Mouse (Mus musculus) retina, embryonic 14.5 days (tissue): ENCODE measurements around the gene Serinc3.
A peak's percentile ranks its signal among the peaks of the same experiment; 100 is the strongest.
"Not testable (repeated sequence)": the region's sequence is repeated elsewhere in the genome, so short reads cannot be mapped to it uniquely, and the experiment has no call there.

Experiments used
- DNase-seq: peaks from one replicate; pipeline ENCODE4 v3.0.0-alpha.2; 2015; ENCODE audit warnings: low spot score

The Serinc3 gene

DNA sequence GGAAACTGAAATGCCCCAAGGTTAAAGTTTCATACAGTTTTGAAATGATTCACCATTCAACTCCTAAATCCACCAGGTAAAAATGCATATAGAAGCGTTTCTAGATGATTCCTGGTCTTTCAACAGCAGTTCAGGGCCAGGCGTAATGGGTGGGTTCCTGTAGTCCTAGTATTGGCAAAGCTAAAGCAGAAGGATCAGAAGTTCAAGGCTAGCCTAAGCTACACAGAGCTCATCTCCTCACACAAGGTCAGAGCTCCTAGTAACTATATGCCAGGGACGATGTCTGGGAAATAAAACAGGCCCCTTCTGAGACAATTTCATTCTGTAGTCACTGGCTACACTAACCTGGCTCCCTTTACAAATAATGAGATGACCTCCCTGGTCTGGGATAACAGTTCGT, 13.7 kb downstream of the Serinc3 start:
- DNase-seq: no peak

GRCm38 (mm10) chr2:163621401-163621800, 23.5 kb downstream of the Serinc3 start:
- DNase-seq: not testable (repeated sequence)

DNA sequence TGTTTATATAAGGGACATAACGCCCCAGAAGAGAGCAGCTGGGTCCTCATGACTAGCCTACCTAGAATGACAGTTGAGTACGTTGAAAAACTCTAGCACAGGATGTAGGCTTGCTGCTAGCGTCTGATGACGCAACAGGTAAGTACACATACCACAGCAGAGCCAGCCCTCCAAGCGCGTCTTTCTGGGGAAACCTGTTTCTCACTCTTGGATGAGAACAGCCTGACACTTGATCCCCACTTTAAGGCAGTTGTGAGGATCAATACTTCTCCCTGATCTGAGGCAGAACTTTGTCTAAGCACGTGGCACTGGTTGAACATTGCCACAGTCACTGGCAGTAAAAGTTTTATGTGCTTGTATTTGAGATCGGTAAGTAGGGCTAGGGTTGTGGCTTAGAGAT, 24.5 kb downstream of the Serinc3 start:
- no peak for DNase-seq

DNA sequence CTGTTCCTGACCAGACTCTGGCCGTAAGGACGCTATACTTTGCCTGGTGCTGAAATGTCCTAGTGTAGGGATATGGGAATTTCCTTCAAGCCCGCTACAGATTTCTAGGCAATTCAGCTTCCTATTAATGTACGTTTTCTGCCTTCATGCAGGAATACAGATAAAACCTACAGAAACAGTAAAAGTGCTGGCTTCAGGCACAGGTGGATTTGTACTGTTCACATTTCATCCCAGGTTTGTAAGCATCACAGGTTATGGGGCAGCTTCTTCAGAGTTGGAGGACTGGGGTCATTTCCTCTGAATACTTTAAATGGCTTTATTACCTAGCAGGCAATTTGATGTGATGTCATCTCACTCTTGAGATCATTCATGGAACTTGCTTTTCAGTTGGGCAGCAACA, 27.1 kb downstream of the Serinc3 start:
- DNase-seq: no peak

DNA sequence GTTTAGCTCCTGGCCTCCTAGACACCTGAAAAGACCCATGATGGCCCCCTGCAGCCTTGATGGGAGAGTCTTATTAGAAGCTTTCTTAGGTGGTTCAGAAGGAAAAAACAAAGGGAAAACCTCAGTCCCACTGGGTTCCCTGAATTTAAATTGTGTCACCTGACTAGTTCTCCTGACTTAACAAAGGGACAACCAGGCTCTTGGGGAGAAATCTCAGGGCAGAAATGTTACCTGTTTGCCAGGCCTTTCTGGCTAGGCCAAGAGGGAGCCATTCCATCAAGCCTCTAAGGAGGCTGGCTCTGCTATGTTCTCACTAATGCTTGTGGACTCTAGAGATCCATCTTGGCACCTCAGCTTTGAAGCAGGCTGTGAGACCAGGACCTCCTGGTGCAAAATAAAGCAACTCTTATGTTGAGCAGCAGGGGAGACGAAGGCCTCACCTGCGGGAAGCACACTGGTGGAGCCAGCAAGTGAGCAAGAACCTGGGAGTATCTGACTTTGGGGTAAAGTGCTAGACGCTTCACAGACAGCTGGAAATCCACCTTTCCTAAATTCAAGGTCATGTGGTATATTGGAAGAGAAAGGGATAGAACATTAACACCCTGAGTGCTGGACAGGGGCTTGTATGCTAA, 27.6 kb downstream of the Serinc3 start:
- no peak for DNase-seq

DNA sequence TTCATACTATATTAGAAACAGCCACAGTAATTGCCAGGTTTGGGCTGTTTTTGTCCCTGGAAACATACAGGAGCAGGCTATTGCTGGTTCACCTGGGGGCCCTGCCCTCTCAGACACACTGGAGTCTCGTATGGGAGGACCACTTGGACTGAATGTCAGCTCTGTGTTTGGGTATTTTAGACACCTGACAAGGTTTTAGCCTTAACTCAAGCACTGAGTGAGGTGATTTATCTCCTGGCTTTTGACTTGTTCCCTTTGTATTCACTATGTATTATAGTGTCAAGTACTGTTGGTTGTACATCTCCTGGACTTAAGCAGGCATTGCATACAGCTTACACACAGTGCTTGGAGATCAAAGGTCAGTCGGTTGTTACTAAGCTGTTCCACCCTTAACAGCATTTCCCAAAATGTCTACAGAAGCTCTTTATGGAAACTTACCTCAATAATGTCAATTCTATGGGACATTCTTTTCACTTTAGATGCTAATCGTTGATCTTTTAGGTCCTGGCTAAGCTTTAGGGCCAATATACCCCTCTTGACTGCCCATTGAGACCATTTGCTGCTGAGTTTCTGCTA, 28.2 kb downstream of the Serinc3 start:
- DNase-seq: no peak

- DNase-seq: no peak
Measured at GRCm38 (mm10) chr2:163615906-163616651, 28.9 kb downstream of the Serinc3 start.

DNA sequence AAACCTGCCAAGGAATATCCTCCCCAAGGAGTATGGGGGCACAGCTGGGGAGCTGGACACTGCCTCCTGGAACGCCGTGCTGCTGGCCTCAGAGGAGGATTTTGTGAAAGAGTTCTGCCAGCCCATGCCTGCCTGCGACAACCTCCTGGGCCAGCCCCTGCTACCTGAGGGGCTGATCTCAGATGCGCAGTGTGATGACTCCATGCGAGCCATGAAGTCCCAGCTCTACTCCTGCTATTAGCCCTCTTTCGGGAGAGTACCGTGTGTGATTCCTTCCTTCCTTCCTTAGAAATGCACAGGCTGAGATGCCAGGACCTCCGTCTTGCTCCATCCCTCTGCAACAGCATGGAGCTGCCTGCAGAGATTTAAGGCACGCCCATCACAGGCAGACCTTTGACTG, 29.5 kb downstream of the Serinc3 start:
- DNase-seq: no peak

DNA sequence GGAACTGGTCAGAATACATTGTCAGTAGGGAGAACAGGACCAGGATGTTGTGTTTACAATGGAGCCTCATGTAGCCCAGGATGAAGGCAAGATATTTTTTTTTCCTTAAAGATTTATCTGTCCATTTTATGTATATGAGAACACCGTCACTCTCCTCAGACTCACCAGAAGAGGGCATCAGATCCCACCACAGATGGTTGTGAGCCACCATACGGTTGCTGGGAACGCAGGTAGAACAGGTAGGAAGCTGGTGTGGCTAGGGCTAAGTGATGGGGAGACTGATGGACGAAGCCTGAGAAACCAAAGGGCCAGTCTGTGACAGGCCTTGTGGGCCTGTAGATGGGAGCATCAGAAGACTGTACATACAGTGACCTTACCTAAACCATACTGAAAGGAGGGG, 30.9 kb downstream of the Serinc3 start:
- no peak for DNase-seq

DNA sequence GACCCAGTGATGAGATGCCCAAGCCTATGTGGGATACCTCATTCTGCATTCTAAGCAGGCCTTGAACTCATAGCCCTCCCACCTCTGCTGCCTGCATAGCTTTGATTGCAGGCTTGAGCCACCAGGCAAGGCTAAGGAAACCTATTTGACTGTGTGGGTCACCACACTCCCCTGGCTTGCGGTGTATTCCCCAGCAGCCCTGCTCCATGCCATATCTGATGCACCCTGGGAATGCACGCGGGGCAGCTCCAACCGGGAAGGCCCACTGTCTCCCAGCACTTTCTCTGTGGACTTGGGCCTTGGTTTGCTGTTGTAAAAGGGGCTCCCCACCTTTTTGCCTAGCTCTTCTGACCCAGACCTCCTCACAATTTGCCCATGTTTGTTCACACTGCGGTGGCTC, 31.7 kb downstream of the Serinc3 start:
- DNase-seq: no peak

- DNase-seq: no peak
Measured at GRCm38 (mm10) chr2:163611176-163611575, 33.8 kb downstream of the Serinc3 start.

- DNase-seq: no peak
Measured at GRCm38 (mm10) chr2:163609281-163609975, 35.5 kb downstream of the Serinc3 start.

DNA sequence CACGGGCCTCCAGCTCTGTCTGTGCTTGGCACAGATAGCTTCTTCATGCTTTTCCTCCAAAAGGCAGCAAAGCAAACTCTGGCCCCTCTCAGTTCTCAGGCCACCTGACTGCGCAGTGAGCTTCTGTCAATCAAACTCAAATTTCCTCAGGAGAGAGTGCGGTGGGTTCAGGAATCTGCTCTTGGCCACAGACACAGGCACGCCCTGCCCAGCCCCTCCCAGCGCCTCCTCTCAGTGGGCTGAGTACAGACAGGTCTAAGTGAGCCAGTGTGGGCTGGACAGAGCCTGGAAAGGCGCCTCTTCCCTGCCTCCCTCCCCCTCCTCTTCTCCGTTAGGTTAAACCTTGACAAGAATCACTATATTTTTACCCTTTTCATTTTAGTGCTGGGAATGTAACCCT, 36.9 kb downstream of the Serinc3 start:
- no peak for DNase-seq

- no peak for DNase-seq
Measured at GRCm38 (mm10) chr2:163606161-163606560, 38.8 kb downstream of the Serinc3 start.

- peak; percentile 91 for DNase-seq
Measured at GRCm38 (mm10) chr2:163602101-163602971, 42.6 kb downstream of the Serinc3 start, which contains the start of gene Ttpal. Gene Ttpal (plus strand): TSS chr2:163602314.

DNA sequence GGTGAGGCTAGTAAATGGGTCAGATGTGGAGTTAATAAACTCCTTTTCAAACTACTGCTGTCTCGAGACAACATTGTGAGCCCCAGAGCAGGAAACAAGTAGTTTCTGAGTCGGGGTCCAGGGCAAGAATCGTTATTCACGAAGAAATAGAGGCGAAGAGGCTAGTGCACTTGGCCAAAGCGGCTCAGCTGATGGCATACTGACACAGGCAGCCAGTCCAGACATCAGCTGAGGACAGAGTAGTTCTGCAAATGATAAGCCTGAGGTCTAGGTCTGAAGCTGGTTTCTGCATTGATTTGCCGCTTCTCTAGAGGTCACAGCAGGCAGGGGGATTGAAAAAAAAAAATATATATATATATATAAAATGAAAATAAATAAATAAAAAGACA, 43.2 kb downstream of the Serinc3 start:
- DNase-seq: no peak

DNA sequence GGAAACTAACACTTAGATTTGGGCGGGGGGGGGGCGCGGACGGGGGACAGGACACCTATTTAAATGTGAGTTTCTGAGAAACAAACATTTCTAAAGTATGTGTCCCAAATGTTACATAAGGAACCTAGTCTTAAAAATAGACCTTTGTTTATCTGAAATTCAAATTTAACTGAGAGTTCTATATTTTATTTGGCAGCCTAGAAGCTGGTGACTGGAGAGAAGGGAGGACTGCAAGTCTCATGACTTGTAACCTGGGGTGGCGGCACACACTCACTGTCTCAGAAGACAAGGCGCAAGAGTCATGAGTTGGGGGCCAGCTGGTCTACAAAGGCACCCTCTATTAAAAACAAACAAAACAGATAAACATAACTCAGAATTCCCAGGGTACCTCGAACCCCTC, 43.9 kb downstream of the Serinc3 start:
- DNase-seq: no peak

- peak; percentile 83 for DNase-seq
Measured at GRCm38 (mm10) chr2:163599226-163599625, 45.7 kb downstream of the Serinc3 start.

GRCm38 (mm10) chr2:163597661-163598060, 47.3 kb downstream of the Serinc3 start:
- DNase-seq: peak; percentile 42

DNA sequence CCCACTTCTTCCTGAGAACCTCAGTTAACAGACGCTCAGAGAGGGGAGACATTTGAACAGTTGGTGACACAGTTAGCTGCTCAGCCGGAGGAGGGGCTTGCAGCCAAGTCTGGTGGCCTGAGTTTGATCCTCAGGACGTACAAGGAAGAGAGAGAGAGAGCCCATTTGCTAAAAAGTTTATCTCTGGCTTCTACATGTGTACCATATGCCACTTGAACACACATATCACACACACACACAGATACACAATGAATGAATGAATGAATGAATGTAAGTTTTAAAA, 48.1 kb downstream of the Serinc3 start:
- no peak for DNase-seq

DNA sequence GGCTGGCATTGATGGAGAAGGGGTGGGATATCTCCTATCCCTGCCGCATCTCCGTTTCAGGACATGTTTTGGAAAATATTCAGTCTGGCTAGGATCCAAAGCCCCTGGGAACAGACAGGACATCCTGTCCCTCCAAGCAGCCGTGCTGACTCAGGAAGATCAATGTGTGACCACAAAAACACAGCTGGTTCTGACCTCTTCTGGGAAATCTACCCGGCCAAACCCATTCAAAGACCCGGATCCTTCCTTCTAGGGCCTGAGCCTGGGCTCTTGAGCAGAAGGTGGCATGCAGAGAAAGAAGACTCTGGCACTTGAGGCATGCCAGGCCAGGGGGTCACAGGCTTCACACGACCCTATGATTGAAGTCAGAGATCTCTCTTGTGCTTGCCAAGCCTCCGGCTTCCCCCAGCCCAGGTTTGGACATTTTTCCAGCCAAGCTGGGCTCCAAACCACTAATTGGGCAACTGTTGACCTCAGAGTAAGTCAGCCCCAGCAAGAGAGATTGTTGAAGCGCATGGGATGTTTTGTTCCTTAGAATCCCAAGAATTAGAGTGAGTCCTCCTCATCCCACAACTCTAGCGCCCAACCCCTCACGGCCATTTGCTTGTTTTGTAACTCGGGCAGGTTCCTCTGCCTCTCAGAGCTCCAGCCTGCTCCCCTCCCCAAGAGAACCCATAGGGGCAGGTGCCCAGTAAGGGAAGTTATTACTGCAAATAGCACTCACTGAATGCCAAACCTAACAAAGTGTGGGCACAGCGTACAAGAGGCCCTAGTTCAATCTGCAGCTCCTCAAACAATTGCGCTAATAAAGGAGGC, 48.7 kb downstream of the Serinc3 start:
- no peak for DNase-seq
